Mouse (Mus musculus) embryonic facial prominence, embryonic 12.5 days (tissue): ENCODE measurements around the gene 5830411N06Rik. TPM values are rescaled to one million over a fixed set of nuclear protein-coding genes. Genes with fewer than 3 reads are reported as not detected.

ENCODE experiments used
- polyA plus RNA-seq: library from polyadenylated mRNA; unstranded; fragments of >200 nt; fragmentation: Nextera tagmentation; extraction: Ambion mirVana; gene quantifications from 2 replicates; pipeline ENCODE4 v1.2.1, GENCODE M21; 2016

Gene 5830411N06Rik
- polyA plus RNA-seq, 1 experiment from 2014 or later = not detected

Other genes with a start within 250 kb of the 5830411N06Rik start
- 37.9 and 39.6 TPM in 2 replicates for gene Zfp511, start 210.9 kb upstream of the 5830411N06Rik start, polyA plus RNA-seq
- gene Tubgcp2, start 210.6 kb upstream of the 5830411N06Rik start, polyA plus RNA-seq = 73.8 and 82.9 TPM in 2 replicates
- gene Msx3, start 198.2 kb upstream of the 5830411N06Rik start, polyA plus RNA-seq = 0.47 and 0.59 TPM in 2 replicates
- gene Caly, start 164.7 kb upstream of the 5830411N06Rik start, polyA plus RNA-seq = 2.6 and 2.7 TPM in 2 replicates
- gene Prap1, start 153.9 kb upstream of the 5830411N06Rik start, polyA plus RNA-seq = not detected in 2 replicates
- 22.0 and 27.1 TPM in 2 replicates for gene Fuom, start 144.8 kb upstream of the 5830411N06Rik start, polyA plus RNA-seq
- gene Paox, start 131.5 kb upstream of the 5830411N06Rik start, polyA plus RNA-seq = 19.1 and 20.8 TPM in 2 replicates
- gene Echs1, start 130.8 kb upstream of the 5830411N06Rik start, polyA plus RNA-seq = 172 and 173 TPM in 2 replicates
- gene Mtg1, start 109.7 kb upstream of the 5830411N06Rik start, polyA plus RNA-seq = 26.1 and 30.5 TPM in 2 replicates
- 1.2 TPM in 2 replicates for gene Sprn, start 92.4 kb upstream of the 5830411N06Rik start, polyA plus RNA-seq
- gene Olfr522, start 82.5 kb upstream of the 5830411N06Rik start, polyA plus RNA-seq = not detected in 2 replicates
- gene Olfr523, start 74.1 kb upstream of the 5830411N06Rik start, polyA plus RNA-seq = not detected in 2 replicates
- not detected in 2 replicates for gene Olfr524, start 41.3 kb upstream of the 5830411N06Rik start, polyA plus RNA-seq
- not detected in 2 replicates for gene Cd163l1, start 29.0 kb upstream of the 5830411N06Rik start, polyA plus RNA-seq
- gene Olfr525, start 73.6 kb downstream of the 5830411N06Rik start, polyA plus RNA-seq = not detected in 2 replicates
- gene Olfr527, start 86.7 kb downstream of the 5830411N06Rik start, polyA plus RNA-seq = not detected in 2 replicates
- not detected in 2 replicates for gene Olfr60, start 114.4 kb downstream of the 5830411N06Rik start, polyA plus RNA-seq
- 0.15 TPM in 1 of 2 replicates, not detected in the other for gene Olfr530, start 129.0 kb downstream of the 5830411N06Rik start, polyA plus RNA-seq
- not detected in 2 replicates for gene Olfr531, start 155.6 kb downstream of the 5830411N06Rik start, polyA plus RNA-seq
- not detected in 2 replicates for gene Olfr532, start 174.4 kb downstream of the 5830411N06Rik start, polyA plus RNA-seq
- not detected in 2 replicates for gene Olfr533, start 216.1 kb downstream of the 5830411N06Rik start, polyA plus RNA-seq
- not detected in 2 replicates for gene Olfr535, start 236.9 kb downstream of the 5830411N06Rik start, polyA plus RNA-seq